Comparison of ENCODE assay signal across 16 mouse cellular contexts in genomic region chr11:70216103-70216502, GRCm38 (mm10). TPM values are rescaled to one million over a fixed set of nuclear protein-coding genes. Genes with fewer than 3 reads are reported as not detected.
"Had no signal": no experiment of that assay in that cellular context is flagged by ENCODE, and none has a peak within 500 bp of the region (broad histone marks: within the 10 kb centered on the region; RNA-seq: fewer than 3 reads in every experiment).

No protein-coding gene starts in this region.

- H3K36me3 ChIP-seq: stomach, embryonic 15.5 days had no signal

- H3K27ac ChIP-seq: midbrain, embryonic 10.5 days; midbrain, embryonic 12.5 days; neural tube, embryonic 12.5 days; stomach, embryonic 15.5 days; stomach, postnatal 0 days had no signal

- DNase-seq: lung, embryonic 14.5 days; lung, postnatal 10 days; lung, postnatal 4 days; midbrain, embryonic 14.5 days; right cerebral cortex, postnatal 14 days; thymus, adult 2 months; thymus, postnatal 25 days; thymus, postnatal 4 days had no signal

- H3K4me3 ChIP-seq: midbrain, embryonic 12.5 days; neural tube, embryonic 12.5 days; stomach, embryonic 15.5 days had no signal

- H3K4me2 ChIP-seq: lung, embryonic 14.5 days; midbrain, embryonic 12.5 days; neural tube, embryonic 12.5 days; stomach, embryonic 15.5 days had no signal

RNA-seq across cellular contexts. Expression of gene Slc16a11, which starts 3.6 kb away (rescaled TPM):
- total RNA-seq: megakaryocyte, adult 5-6 weeks; megakaryocyte-erythroid progenitor cell, adult 5-6 weeks had no signal

RNA-seq across cellular contexts. Expression of gene Bcl6b, which starts 13.5 kb away (rescaled TPM):
- total RNA-seq: neutrophil, adult 5-6 weeks had no signal
